Mouse (Mus musculus): ENCODE results near the gene Tfcp2l1. TPM values are rescaled to one million over a fixed set of nuclear protein-coding genes. Genes with fewer than 3 reads are reported as not detected.

The Tfcp2l1 gene
- polyA plus RNA-seq, 1 experiment from 2014 or later, result 0.61 TPM

DNA sequence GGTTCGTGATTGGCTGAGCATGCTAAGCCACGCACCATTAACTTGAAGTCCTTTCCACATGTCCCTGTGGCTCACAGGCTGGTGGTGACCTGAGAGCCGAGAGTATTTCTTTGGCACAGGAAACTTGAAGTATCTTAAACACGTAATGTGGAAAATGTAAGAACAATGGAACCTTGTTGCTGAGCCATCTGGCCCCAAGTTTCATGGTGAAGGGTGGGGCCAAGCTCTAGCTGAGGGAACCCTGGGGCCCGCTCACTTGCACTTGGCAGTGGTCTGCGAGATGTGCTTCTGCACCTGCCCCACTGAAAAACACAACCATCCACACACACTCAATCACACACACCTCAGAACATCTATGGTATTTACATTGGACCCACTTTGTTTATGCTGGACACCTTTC lies 90.3 kb downstream of the Tfcp2l1 start:
- H3K4me2 ChIP-seq, result no peak overlapping the region
- H3K27ac ChIP-seq, result no peak overlapping the region
- WGBS, result 82% methylated on average over 6 of the region's 6 CpGs
- ATAC-seq (replicated peaks), result no peak
- H3K4me3 ChIP-seq, result no peak overlapping the region
- H3K9me3 ChIP-seq, result no peaks in the 10 kb centered on the region
- no peaks in the 10 kb centered on the region for H3K4me1 ChIP-seq
- H3K9ac ChIP-seq, result no peak overlapping the region
- H3K36me3 ChIP-seq (replicated peaks), result no peaks in the 10 kb centered on the region
- H3K27me3 ChIP-seq (replicated peaks), result no peaks in the 10 kb centered on the region

GRCm38 (mm10) chr1:118719699-118720098 lies 92.0 kb downstream of the Tfcp2l1 start:
- Histone ChIP-seq H3K4me2 (no peak overlapping the region), H3K27me3 (replicated peaks) (no peaks in the 10 kb centered on the region), H3K9ac (no peak overlapping the region), H3K27ac (no peak overlapping the region), H3K4me3 (no peak overlapping the region), H3K9me3 (no peaks in the 10 kb centered on the region), H3K36me3 (replicated peaks) (no peaks in the 10 kb centered on the region), H3K4me1 (no peaks in the 10 kb centered on the region)
- ATAC-seq (replicated peaks), result no peak
- 82% methylated on average over 2 of the region's 2 CpGs for WGBS

DNA sequence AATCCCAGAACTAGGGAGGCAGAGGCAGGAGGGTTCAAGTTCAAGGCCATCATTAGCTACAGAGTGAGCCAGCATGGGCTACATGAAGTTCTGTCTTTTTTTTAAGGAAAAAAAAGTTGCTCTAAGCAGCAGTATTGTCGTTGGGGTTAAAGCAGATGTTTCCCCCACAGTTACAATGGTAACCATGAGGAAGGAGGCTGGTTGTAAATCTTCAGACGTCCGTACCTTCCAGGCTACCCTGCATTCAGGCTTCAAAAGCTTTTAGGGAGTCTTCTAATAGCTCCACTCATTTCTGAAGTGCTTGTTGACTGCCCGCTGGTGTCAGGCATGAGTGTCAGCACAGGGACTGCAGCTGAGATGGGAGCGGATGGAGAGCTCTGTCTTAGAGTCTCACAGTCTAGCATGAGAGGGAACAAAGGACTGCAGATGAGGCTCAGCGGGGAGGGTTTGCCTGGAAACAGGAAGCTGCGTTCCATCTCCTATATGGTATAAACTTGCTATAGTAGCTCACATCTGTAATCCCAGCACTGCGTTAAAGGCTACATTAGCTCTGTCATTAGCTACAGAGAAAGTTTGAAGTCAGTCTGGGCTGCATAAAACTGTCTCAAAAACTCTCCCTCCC lies 92.8 kb downstream of the Tfcp2l1 start:
- Histone ChIP-seq H3K27ac (no peak overlapping the region), H3K9me3 (no peaks in the 10 kb centered on the region), H3K4me2 (no peak overlapping the region), H3K4me3 (no peak overlapping the region), H3K27me3 (replicated peaks) (no peaks in the 10 kb centered on the region), H3K36me3 (replicated peaks) (no peaks in the 10 kb centered on the region), H3K4me1 (no peaks in the 10 kb centered on the region), H3K9ac (no peak overlapping the region)
- 57% methylated on average over 8 of the region's 8 CpGs for WGBS
- no peak for ATAC-seq (replicated peaks)

DNA sequence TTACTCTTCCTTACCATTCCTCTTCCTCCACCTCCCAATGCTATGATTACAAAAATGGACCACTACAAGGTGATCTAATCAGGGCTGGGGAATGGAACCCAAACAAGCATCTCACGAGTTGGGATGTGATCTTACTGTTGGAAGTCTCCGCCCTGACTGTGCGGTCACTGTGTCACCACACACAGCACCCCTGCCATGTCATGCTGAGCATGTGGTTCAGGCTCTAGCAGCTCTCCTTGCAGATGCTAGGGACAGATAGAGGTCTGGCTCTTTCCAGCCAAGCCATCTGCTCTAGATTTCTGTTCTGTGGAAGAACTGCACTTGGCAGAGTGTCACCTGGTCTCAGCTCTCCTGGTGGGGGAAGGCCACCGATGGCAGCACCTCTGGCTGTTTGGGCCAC lies 99.3 kb downstream of the Tfcp2l1 start:
- no peak for ATAC-seq (replicated peaks)
- H3K36me3 ChIP-seq (replicated peaks), result no peaks in the 10 kb centered on the region
- no peak overlapping the region for H3K4me3 ChIP-seq
- no peak overlapping the region for H3K4me2 ChIP-seq
- H3K9me3 ChIP-seq, result no peaks in the 10 kb centered on the region
- whole genome bisulfite sequencing, result 85% methylated on average over 4 of the region's 4 CpGs
- H3K27me3 ChIP-seq (replicated peaks), result no peaks in the 10 kb centered on the region
- H3K4me1 ChIP-seq, result no peaks in the 10 kb centered on the region
- no peak overlapping the region for H3K9ac ChIP-seq
- H3K27ac ChIP-seq, result no peak overlapping the region

DNA sequence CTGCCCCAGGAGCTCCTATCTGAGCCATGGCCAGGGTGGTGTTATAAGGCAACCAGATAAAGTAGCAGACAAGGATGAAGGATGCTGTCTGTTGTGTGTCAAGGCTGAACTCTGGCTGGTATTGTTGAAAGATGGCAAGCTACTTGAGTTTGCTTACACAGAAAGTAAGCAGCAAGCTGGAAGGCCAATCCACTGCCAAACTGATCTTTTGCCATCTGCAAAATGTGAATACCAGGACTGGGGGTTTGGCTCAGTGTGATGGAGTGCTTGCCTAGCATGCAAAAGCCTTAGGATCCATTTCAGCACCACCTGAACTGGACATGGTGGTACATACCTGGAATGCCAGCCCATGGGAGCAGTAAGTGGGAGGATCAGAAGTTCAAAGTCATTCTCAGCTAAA lies 101.1 kb downstream of the Tfcp2l1 start:
- Histone ChIP-seq H3K4me3 (no peak overlapping the region), H3K36me3 (replicated peaks) (no peaks in the 10 kb centered on the region), H3K27me3 (replicated peaks) (no peaks in the 10 kb centered on the region), H3K27ac (no peak overlapping the region), H3K9me3 (no peaks in the 10 kb centered on the region), H3K4me1 (no peaks in the 10 kb centered on the region), H3K9ac (no peak overlapping the region), H3K4me2 (no peak overlapping the region)
- ATAC-seq (replicated peaks), result no peak

Other genes with a start within 250 kb of the Tfcp2l1 start
- 124 and 135 TPM in 2 replicates for gene Clasp1, start 238.9 kb upstream of the Tfcp2l1 start, polyA plus RNA-seq (2015; fragmentation: Nextera tagmentation; extraction: Ambion mirVana)

Measured in midbrain, embryonic 15.5 days (tissue).